Mouse (Mus musculus) brain, adult 2 months (tissue): Measurements from ENCODE around the gene Srsf3.
"Not testable (repeated sequence)": the region's sequence is repeated elsewhere in the genome, so short reads cannot be mapped to it uniquely, and the experiment has no call there.

Experiments
- DNase-seq: peaks from one replicate; pipeline ENCODE4 v3.0.0; 2011; ENCODE audit warnings: low read depth, low spot score

The Srsf3 gene

GRCm38 (mm10) chr17:29063121-29063987 lies 30.9 kb downstream of the Srsf3 start:
- no peak for DNase-seq

- no peak for DNase-seq
These were observed 31.5 kb downstream of the Srsf3 start for GRCm38 (mm10) chr17:29063988-29064285.

- DNase-seq = peak; percentile 70
These were observed 33.0 kb downstream of the Srsf3 start for GRCm38 (mm10) chr17:29065245-29065940.

- no peak for DNase-seq
These were observed 33.5 kb downstream of the Srsf3 start for GRCm38 (mm10) chr17:29065971-29066370.

GRCm38 (mm10) chr17:29067416-29067815 lies 35.0 kb downstream of the Srsf3 start:
- not testable (repeated sequence) for DNase-seq

- DNase-seq = no peak
These were observed 35.4 kb downstream of the Srsf3 start for GRCm38 (mm10) chr17:29067847-29068246.

GRCm38 (mm10) chr17:29069063-29069462 lies 36.6 kb downstream of the Srsf3 start:
- DNase-seq = no peak

GRCm38 (mm10) chr17:29071820-29072219 lies 39.4 kb downstream of the Srsf3 start:
- DNase-seq = no peak

- no peak for DNase-seq
These were observed 40.4 kb downstream of the Srsf3 start for GRCm38 (mm10) chr17:29072701-29073307.

GRCm38 (mm10) chr17:29073313-29073712 lies 40.9 kb downstream of the Srsf3 start:
- no peak for DNase-seq

GRCm38 (mm10) chr17:29074085-29074484 lies 41.7 kb downstream of the Srsf3 start:
- DNase-seq = no peak

- DNase-seq = no peak
These were observed 43.8 kb downstream of the Srsf3 start for GRCm38 (mm10) chr17:29076235-29076634.

GRCm38 (mm10) chr17:29077786-29078509 lies 45.5 kb downstream of the Srsf3 start:
- peak; percentile 69 for DNase-seq

GRCm38 (mm10) chr17:29078519-29079383 lies 46.3 kb downstream of the Srsf3 start:
- DNase-seq = peak; percentile 63

GRCm38 (mm10) chr17:29080758-29081617 lies 48.6 kb downstream of the Srsf3 start:
- DNase-seq = peak; percentile 70

GRCm38 (mm10) chr17:29081618-29082381 lies 49.4 kb downstream of the Srsf3 start:
- peak; percentile 82 for DNase-seq

- no peak for DNase-seq
These were observed 51.2 kb downstream of the Srsf3 start for GRCm38 (mm10) chr17:29083586-29083985.

- no peak for DNase-seq
These were observed 52.2 kb downstream of the Srsf3 start for GRCm38 (mm10) chr17:29084656-29085055.

GRCm38 (mm10) chr17:29085266-29085665 lies 52.8 kb downstream of the Srsf3 start:
- no peak for DNase-seq
